In genomic region chr13:93771031-93771587, GRCm38 (mm10) we compare ENCODE assay signal across 8 mouse cellular contexts. TPM values are rescaled to one million over a fixed set of nuclear protein-coding genes. Genes with fewer than 3 reads are reported as not detected.
A peak's percentile ranks its signal among the peaks of the same experiment; 100 is the strongest.
DNase-seq lines count a peak whose midpoint lies in the region; ATAC-seq and TF ChIP-seq lines count a peak whose summit lies in the region.

No protein-coding gene starts in this region.

- no peaks in the 10 kb centered on the region for H3K36me3 ChIP-seq in liver, embryonic 13.5 days
- no peaks in the 10 kb centered on the region for H3K36me3 ChIP-seq in stomach, embryonic 16.5 days (ENCODE audit: control insufficient read depth, insufficient read depth, low read length)

- 0 out of 2 replicates have a peak, but pooled peaks have one; percentile 9 for ATAC-seq in liver, embryonic 13.5 days (ENCODE audit: low read depth)
- ATAC-seq in stomach, embryonic 16.5 days (ENCODE audit: insufficient read depth, low FRiP score) = no peak

- H3K9ac ChIP-seq in liver, embryonic 13.5 days = peak overlapping the region; percentile 70
- H3K9ac ChIP-seq in stomach, embryonic 16.5 days (ENCODE audit: low read length) = peak overlapping the region; percentile 87

- peak overlapping the region; percentile 96 for H3K4me2 ChIP-seq in liver, embryonic 13.5 days
- H3K4me2 ChIP-seq in stomach, embryonic 16.5 days (ENCODE audit: low read depth, low read length) = peak overlapping the region; percentile 98

- TF ChIP-seq CTCF in lung, adult 2 months (IDR thresholded peaks at IDR 0.05; ENCODE audit: insufficient read depth, low read length) = no peak

- 0 out of 2 replicates have a peak, but pooled peaks cover 2% of the 10 kb centered on the region for H3K4me1 ChIP-seq in lung, adult 2 months (ENCODE audit: control insufficient read depth, insufficient read depth, low read length)
- peaks cover 17% of the 10 kb centered on the region for H3K4me1 ChIP-seq in liver, embryonic 13.5 days (replicated peaks)
- peaks cover 9% of the 10 kb centered on the region; the same call in 1 of the 2 replicates for H3K4me1 ChIP-seq in stomach, embryonic 16.5 days (ENCODE audit: control insufficient read depth, insufficient read depth, low read length)

- 26% methylated on average over 9 of the region's 9 CpGs for WGBS in lung, adult 2 months
- 21% methylated on average over 9 of the region's 9 CpGs for WGBS in liver, embryonic 13.5 days (ENCODE audit: insufficient replicate concordance)
- WGBS in stomach, embryonic 16.5 days = 18% methylated on average over 9 of the region's 9 CpGs

- no peaks in the 10 kb centered on the region for H3K9me3 ChIP-seq in liver, embryonic 13.5 days (replicated peaks)
- H3K9me3 ChIP-seq in stomach, embryonic 16.5 days (replicated peaks; ENCODE audit: control insufficient read depth, low read length) = no peaks in the 10 kb centered on the region

- TF ChIP-seq POLR2A in lung, adult 2 months (IDR thresholded peaks at IDR 0.05; ENCODE audit: borderline replicate concordance, extremely low read depth, low read depth, low read length) = no peak

- H3K27me3 ChIP-seq in liver, embryonic 13.5 days = peaks cover 16% of the 10 kb centered on the region
- no peaks in the 10 kb centered on the region for H3K27me3 ChIP-seq in stomach, embryonic 16.5 days (ENCODE audit: control insufficient read depth, insufficient read depth, low read length)

- no peak for DNase-seq in lung, adult 2 months
- DNase-seq in lung, postnatal 4 days = no peak
- peak; percentile 54 for DNase-seq in adipocyte (ENCODE audit: low spot score)
- peak; percentile 49 for DNase-seq in forelimb bud, embryonic 11.5 days (ENCODE audit: low read depth, low spot score)
- DNase-seq in liver, embryonic 13.5 days = no peak
- DNase-seq in urinary bladder, adult 18-20 months (ENCODE audit: low spot score in 2 of 2) = no peak
- no peak for DNase-seq in right cerebral cortex, postnatal 36 days (ENCODE audit: low spot score in 2 of 2)

- H3K27ac ChIP-seq in liver, embryonic 13.5 days = no peak overlapping the region
- peak overlapping the region; percentile 82 for H3K27ac ChIP-seq in stomach, embryonic 16.5 days (ENCODE audit: low read length)

- H3K4me3 ChIP-seq in lung, adult 2 months (replicated peaks; ENCODE audit: extremely low read depth, low read depth, low read length) = peak overlapping the region; percentile 82
- peak overlapping the region; percentile 68 for H3K4me3 ChIP-seq in liver, embryonic 13.5 days (replicated peaks)
- peak overlapping the region; percentile 80 for H3K4me3 ChIP-seq in stomach, embryonic 16.5 days (replicated peaks; ENCODE audit: low read length)

RNA-seq across cellular contexts. Expression of gene Arsb, which starts 0.3 kb away (rescaled TPM):
- 22.8 and 26.0 TPM in 2 replicates for polyA plus RNA-seq in lung, adult 2 months (2012; rRNA removed)
- 2.0 and 2.9 TPM in 2 replicates for polyA plus RNA-seq in liver, embryonic 13.5 days (2015; fragmentation: Nextera tagmentation; extraction: Ambion mirVana)
- 12.7 and 14.4 TPM in 2 replicates for polyA plus RNA-seq in stomach, embryonic 16.5 days (2015; fragmentation: Nextera tagmentation; extraction: Ambion mirVana)

Comparison
In these comparisons a context has a peak if more than half of its experiments do, and no peak if none do; other contexts are left out.
1. DNase-seq: peak in adipocyte (single experiment) and forelimb bud, embryonic 11.5 days (single experiment); none in lung, adult 2 months (single experiment), lung, postnatal 4 days (0 of 2), liver, embryonic 13.5 days (single experiment), urinary bladder, adult 18-20 months (0 of 2) and right cerebral cortex, postnatal 36 days (0 of 2).
2. Peak in every context shown above with its lines, with median percentiles within 50 percentile points of each other: H3K4me3 ChIP-seq.